Mouse (Mus musculus) gastrocnemius, adult 2 months (tissue): ENCODE results near the gene Large1. TPM values are rescaled to one million over a fixed set of nuclear protein-coding genes. Genes with fewer than 3 reads are reported as not detected.
"Not testable (repeated sequence)": the region's sequence is repeated elsewhere in the genome, so short reads cannot be mapped to it uniquely, and the experiment has no call there.

Source experiments
- DNase-seq: peaks from one replicate; pipeline ENCODE4 v3.0.0; 2022
- H3K27ac ChIP-seq: fragments of 200-600 bp; 2 replicates; pipeline ENCODE4 v1.8.1; 2022; ENCODE audit warnings: mild to moderate bottlenecking
- H3K4me3 ChIP-seq: fragments of 200-600 bp; 2 replicates; pipeline ENCODE4 v1.8.1; 2022; ENCODE audit warnings: mild to moderate bottlenecking, moderate library complexity
- CTCF ChIP-seq: fragments of 200-600 bp; IDR thresholded peaks from 2 replicates; pipeline ENCODE4 v1.8.1; 2022; ENCODE audit warnings: antibody characterized with exemption, mild to moderate bottlenecking, moderate library complexity
- intact Hi-C: fragments of 180-260 bp; cut with DNase I; formaldehyde crosslinking; loops from one replicate; pipeline ENCODE4 v1.15.1; 2025
- total RNA-seq, 2 experiments: library from RNA; stranded (reverse); gene quantifications; 2 replicates each; pipeline ENCODE4 v1.2.3; 2021

Gene Large1
- total RNA-seq, 2 experiments from 2014 or later, result 25.3 to 29.6 TPM

DNA sequence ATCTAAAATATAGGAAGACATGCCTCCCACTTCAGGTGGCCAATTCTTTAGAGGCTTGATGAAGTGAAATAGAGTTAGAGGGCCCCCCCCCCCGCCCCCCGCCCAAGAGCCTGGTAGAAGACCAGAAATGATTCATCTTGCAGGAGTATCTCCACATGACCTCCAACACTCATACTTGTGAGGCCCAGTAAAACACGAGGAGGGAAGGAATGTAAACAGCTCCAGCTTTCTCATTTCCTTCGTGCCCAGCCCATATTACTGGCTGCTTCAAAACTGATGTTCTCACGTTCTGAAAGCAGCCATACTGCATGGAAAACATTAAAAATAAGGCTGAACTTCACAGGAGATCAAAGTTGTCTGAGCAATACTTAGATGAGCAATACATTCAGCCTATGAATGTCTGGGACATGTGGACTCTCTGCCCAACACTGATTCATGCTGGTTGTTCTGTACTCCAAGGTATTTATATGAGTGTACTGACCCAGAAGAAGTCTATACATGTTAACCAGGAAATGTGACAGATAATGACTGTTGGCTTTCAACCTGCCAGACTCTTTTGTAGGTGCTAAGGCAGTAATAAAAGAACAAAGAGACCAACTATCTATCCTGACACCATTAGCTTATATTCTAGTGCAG is 229.4 kb downstream of the Large1 start:
- no peak for TF ChIP-seq CTCF
- intact Hi-C loops, result no loop called here
- Histone ChIP-seq H3K27ac (no peak overlapping the region), H3K4me3 (no peak overlapping the region)
- DNase-seq, result no peak

DNA sequence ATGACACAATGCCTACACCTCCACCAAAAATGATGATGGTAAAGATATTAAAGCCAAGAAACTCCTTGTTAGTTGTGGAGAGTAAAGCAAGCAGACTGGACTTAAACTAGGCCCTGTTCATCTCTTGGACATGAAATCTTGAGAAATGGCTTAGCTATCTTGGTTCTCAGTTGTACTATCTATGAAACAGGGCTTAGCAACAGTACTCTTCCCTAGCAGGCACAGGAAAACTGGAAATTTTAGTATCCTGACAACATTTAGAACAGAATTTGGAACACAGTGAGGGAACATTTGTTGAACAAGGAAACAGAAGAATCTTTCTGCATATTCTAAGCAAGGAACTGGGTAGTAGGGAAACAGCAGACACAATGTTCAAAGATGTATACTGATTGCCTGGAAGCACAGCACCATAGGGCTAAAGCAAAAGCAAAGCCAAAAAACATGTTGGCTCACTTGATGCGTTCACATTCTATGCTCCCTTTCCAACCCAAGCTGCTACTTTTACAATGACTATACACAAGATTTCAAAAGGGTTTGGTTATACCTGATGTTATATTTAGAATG is 240.9 kb downstream of the Large1 start:
- TF ChIP-seq CTCF, result no peak
- DNase-seq, result no peak
- H3K27ac ChIP-seq, result no peak overlapping the region
- intact Hi-C loops, result no loop called here
- H3K4me3 ChIP-seq, result no peak overlapping the region

DNA sequence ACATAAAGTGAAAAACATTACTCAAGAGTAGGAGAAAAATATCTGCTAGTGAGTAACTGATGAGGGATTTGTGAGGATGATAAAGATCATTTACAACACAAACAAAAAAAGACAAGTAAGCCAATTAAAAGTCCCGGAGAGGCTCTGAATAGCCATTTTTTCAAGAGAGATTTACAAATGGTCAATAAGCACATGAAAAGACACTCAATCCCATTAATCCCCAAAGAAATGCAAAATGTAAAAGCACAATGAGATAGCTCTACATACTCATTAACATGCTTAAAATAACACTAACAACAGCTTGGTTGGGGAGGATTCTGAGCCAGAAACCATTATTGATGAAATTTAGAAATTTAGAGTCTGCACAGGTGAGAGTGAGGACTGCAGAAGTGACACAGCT is 249.3 kb downstream of the Large1 start:
- Histone ChIP-seq H3K27ac (no peak overlapping the region), H3K4me3 (no peak overlapping the region)
- TF ChIP-seq CTCF, result no peak
- DNase-seq, result no peak
- intact Hi-C loops, result no loop called here

DNA sequence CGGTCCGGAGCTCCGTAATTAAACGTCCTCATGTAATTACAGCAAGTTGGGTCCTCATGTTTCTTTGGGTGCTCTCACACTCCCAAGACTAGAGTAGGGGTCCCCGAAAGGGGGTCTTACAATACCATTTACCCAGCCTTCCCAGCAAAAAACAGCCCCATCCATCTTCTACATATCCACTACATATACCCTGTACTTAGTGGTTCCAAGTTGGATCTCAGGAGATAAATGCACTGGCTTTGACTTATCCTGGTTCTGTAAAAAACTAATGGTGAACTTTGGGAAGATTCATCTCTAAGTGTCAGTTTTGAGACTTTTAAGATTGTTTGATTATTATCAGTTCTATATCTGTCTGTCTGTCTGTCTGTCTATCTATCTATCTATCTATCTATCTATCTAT is 252.3 kb downstream of the Large1 start:
- intact Hi-C loops, result no loop called here
- TF ChIP-seq CTCF, result no peak
- H3K27ac ChIP-seq, result no peak overlapping the region

DNA sequence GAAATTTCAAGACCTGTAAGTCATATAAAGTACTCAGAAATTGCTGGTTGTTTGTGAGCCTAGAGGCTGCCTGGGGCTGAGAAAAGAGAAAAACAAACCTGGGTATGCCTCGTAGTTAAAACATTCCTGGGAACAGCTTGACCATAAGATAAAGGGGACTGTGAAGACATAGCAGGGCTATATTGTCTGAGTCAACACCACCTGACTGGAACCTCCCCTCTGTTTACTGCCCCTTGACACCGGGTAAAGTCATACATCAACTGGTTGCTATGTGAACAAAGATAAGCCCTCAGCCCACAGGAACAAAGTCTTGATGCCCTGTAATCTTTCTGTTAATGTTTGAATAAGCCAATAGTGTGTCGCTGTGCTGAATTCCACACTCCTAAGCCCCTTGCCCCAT is 252.7 kb downstream of the Large1 start:
- H3K4me3 ChIP-seq, intact Hi-C loops, H3K27ac ChIP-seq, DNase-seq: not testable (repeated sequence)

More for the DNA sequence above, 252.3 kb downstream of the Large1 start:
- DNase-seq, result no peak
- no peak overlapping the region for H3K4me3 ChIP-seq

DNA sequence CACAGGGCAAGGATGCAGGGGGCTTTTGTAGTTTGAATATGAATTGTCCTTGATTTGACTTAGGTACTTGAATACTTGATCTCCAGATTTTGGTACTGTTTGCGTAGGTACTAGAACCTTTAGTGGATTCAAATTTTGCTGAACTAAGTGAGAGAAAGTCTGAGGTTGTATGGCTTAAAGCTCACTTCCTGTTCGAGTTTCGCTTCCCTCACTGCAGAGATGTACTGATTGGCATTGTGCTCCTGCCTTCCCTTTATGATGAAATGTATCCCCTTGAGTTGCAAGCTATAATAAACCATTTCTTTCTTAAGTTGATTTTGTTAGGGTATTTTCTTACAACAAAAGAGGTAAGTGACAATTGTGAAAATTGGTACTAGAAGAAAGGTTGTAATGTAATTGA is 253.8 kb downstream of the Large1 start:
- Histone ChIP-seq H3K27ac (no peak overlapping the region), H3K4me3 (no peak overlapping the region)
- no peak for TF ChIP-seq CTCF
- no peak for DNase-seq
- intact Hi-C loops, result no loop called here

DNA sequence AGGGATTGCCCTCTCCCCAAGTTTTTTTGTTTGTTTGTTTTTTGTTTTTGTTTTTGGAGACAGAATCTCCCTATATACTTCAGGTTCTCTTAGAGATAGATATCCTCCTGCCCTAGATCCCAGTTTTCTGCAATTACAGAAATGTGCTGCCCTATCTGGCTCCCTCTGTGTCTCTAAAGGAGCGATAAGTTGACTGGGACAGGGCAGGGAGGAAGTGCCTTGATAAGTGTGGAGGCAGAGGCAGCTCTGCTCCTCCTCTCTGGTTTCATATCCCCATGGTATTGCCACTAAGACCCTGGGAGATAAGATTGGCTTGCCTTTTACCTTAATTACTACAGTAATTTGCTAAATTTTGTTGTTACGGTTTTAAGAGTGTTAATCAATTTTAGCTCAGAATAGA is 256.4 kb downstream of the Large1 start:
- no peak for DNase-seq
- Histone ChIP-seq H3K27ac (no peak overlapping the region), H3K4me3 (no peak overlapping the region)
- intact Hi-C loops, result no loop called here
- TF ChIP-seq CTCF, result no peak

DNA sequence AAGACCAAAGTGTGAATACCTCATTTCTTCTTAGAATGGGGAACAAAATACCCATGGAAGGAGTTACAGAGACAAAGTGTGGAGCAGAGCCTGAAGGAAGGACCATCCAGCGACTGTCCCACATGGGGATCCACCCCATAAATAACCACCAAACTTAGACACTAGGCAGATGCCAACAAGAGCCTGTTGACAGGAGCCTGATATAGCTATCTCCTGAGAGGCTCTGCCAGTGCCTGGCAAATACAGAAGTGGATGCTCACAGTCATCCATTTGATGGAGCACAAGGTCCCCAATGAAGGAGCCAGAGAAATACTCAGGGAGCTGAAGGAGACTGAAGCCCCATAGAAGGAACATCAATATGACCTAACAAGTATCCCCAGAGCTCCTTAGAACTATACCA is 275.6 kb downstream of the Large1 start:
- DNase-seq, intact Hi-C loops, H3K4me3 ChIP-seq, H3K27ac ChIP-seq: not testable (repeated sequence)

DNA sequence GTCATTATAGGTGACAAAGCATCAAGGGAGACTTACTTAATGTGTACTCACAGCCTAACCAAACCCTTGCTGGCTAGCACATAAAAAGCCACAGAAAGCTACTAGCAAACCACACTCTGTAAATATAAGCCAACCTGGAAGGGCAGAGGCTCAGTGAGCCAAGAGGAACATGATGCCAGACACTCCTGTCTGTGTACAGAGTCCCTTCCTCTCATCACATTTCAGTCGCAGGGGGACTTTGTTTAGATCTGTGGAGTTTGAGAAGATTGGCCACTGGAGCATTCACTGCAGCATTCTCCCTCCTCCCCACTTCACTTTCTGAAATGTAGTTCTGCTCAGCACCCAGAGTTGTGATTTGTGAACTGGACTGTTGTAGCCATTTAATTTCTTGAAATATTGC is 291.9 kb downstream of the Large1 start:
- Histone ChIP-seq H3K27ac (peak overlapping the region; percentile 68), H3K4me3 (no peak overlapping the region)
- intact Hi-C loops, result no loop called here
- peak; percentile 33 for DNase-seq
- TF ChIP-seq CTCF, result no peak

DNA sequence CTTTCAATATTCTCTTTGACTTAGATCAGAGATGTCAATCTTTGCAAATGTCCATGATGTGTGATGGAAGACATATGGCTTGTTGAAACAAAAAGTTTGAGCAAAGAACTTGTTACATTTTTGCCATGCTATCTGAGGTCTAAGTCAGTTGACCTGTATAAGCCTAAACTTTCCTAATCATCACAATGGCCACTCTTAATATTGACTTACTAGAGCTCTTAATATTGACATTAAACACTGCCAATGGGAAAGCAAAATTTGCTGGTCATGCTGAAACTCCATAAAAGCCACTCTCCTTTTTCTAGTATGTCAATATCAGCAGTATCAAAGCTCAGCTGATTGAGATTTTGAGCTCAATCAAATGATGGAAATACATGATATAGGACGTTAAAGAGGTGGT is 298.6 kb downstream of the Large1 start:
- TF ChIP-seq CTCF, result no peak
- intact Hi-C loops, result no loop called here
- no peak for DNase-seq
- peak overlapping the region; percentile 63; the same call in 1 of the 2 replicates for H3K27ac ChIP-seq
- no peak overlapping the region for H3K4me3 ChIP-seq

DNA sequence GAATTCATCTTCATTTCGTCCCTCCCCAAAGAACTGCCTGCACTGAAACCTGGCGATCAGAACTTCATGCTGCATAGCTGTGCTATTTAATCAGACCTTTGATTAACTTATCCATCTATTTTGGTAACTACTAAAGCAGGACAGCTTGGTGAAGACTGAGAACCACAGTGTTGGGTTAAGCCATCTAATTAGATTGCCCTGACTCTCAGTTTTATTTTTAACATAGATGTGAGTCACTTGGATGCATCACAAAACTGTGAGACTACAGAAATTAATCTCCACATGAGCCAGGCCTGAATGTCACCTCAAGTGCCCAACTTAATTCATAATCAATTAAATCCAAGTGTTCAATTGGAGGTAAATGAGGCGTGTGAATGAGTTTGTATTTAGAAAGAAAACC is 299.5 kb downstream of the Large1 start:
- DNase-seq, result no peak
- peak overlapping the region; percentile 27; the same call in 1 of the 2 replicates for H3K4me3 ChIP-seq
- no peak for TF ChIP-seq CTCF
- peak overlapping the region; percentile 63 for H3K27ac ChIP-seq
- intact Hi-C loops, result no loop called here

DNA sequence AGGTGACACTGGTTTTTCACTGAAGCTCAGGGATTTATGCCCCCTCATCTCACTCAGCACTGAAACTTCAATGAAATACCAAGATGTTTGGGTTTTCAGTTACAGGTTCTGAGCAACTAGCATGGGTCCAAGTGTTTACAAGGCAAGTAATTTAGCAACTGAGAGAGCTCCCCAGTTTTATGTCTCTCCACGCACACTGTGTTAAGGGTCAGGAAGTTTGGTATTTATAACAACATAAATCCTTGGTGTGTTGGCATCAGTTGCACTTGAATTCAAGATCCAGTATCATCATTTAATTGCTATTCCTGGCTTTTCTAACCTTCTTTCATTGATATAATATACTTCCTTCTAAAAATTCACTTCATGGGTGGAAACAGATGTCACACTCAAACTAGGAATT is 300.9 kb downstream of the Large1 start:
- DNase-seq, result no peak
- H3K4me3 ChIP-seq, result no peak overlapping the region
- no peak for TF ChIP-seq CTCF
- no peak overlapping the region for H3K27ac ChIP-seq
- intact Hi-C loops, result no loop called here

DNA sequence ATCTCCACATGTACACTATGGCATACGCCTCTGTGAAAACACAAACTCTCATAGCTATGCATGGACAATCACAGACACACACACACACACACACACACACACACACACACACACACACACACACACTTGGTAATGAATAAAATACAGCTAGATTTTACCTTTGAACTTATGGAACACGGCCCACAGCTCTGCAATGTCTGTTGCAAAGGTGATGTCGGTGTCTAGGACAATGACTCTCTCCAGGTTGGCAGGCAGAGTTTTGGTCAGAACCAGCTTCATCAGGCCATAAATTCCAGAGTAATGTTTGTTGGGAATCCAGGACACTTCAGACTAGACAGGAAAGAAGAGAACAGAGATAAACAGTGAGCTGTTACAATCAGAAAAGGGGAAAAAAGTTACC is 305.2 kb downstream of the Large1 start:
- H3K4me3 ChIP-seq, result no peak overlapping the region
- no peak overlapping the region for H3K27ac ChIP-seq
- no peak for DNase-seq
- intact Hi-C loops, result no loop called here
- TF ChIP-seq CTCF, result no peak

DNA sequence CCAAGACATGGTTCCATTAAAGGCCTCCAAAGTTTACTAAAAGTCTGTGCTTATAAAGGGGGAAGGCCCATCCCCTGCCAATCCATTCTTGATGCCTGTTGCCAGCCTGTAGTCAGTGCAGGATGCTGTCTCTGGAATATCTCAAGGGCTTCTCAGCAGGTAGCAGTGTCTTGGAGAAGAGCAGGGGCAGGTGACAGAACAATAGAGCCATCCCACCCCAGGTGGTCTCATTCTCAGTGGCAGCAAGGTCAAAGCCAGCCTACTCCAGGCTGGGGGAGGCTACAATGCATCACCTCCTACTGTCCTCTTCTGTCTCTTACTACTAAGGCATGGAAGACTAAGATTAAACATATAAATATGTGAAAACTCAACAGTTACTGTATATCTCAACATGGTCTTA is 323.6 kb downstream of the Large1 start:
- H3K27ac ChIP-seq, result no peak overlapping the region
- no peak for DNase-seq
- H3K4me3 ChIP-seq, result no peak overlapping the region
- intact Hi-C loops, result no loop called here
- TF ChIP-seq CTCF, result no peak
